Mouse (Mus musculus): ENCODE measurements around the gene Fabp3.

Fabp3 gene

DNA sequence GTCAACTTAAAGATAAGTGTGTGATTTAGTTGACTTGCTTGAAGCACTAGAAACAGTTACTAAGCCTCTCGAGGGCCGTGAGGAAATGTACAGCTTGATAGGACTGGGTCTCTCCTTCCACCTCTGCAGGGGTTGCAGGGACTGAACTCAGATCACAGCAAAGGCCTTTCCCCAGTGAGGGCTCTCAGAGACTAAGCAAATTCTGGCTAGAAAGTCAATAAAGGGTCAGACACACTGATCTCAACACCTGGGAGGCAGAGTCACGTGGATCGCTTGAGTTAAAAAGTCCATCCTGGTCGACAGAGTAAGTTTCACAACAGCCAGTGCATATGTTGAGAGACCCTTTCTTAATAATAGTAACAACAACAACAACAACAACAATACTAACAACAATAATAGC is 27.5 kb downstream of the Fabp3 start:
- DNase-seq: no peak

DNA sequence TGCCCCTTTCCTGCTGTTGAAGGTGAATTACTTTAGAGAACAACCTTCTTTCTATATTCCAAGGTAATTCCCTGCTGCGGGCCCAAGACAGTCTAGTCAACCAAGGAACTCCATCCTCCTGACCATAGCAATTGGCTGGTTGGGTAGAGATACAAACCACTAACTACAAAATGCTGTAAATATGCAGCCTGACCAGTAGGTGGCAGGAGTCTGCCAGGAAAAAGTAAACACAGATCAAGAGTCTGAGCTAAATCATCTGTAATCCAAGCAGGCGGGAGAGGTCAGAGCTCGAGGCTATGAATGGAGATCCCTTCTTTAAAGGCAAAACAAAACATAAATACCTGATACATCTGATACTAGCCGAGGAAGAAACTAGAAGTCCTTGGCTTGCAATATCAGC is 33.3 kb downstream of the Fabp3 start:
- peak; percentile 62 for DNase-seq

DNA sequence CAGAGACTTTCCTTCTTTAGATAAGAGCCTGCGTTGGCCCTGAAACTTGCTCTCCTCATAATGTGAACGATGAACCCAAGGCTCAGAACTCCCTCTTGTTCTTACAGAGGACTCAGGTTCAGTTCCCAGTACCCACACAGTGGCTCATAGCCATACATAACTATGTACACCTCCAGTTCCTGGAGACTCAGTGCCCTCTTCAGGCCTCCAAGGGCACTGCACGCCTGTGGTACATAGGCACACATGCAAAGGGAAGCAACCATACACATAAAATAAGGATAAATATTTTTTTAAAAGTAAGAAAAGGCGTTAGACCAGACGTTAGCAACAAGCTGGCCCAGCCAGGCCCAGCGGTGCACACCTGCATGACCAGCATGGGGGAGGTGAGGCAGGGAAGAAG is 41.3 kb downstream of the Fabp3 start:
- no peak for DNase-seq

DNA sequence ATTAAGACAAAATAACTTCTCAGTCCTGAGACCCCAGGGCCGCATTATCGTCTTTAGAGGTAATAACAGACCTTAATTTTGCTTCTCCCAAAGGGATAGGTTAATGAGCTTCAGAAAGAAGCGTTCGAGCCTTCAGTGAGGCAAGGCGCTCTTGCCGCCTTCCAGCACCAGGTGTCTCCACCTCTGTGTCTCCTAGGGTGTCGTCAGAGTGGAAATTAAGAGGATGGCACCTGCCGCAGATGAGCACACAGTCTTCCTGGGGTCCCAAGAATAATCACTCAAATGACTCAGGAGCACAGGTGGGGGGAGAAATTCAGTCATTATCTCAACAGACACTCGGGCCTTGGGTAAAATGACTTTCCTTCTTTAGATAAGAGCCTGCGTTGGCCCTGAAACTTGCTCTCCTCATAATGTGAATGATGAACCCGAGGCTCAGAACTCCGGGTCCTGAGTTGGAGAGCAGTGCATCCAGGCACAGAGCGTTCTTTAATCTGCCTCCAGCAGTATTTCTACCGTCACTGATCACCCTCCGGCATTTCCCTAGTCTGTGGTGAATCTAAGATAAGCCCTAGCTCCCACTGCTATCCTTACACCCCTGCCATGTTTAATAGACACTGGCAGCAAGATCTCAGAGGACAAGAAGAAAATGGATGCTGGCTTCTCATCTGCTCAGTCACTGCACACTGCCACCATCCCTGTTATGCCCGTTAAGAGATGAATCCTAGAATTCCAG is 42.5 kb downstream of the Fabp3 start:
- DNase-seq: no peak

DNA sequence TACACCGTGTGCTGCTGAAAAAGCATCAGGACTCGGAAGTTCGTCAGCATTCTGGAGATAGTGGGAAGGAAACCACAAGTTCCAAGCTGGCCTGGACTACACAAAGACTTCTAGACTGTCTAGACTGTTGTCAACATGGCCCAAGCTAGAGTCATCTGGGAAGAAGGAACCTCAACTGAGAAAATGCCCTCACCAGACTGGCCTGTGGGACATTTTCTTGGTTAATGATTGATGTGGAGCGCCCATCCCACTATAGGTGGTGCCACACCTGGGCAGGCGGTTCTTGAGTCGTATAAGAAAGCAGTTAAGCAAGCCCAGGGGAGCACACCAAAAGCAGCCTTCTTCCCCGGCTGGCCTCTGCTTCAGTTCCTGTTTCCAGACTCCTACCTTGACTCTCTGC is 44.2 kb downstream of the Fabp3 start:
- DNase-seq: no peak

DNA sequence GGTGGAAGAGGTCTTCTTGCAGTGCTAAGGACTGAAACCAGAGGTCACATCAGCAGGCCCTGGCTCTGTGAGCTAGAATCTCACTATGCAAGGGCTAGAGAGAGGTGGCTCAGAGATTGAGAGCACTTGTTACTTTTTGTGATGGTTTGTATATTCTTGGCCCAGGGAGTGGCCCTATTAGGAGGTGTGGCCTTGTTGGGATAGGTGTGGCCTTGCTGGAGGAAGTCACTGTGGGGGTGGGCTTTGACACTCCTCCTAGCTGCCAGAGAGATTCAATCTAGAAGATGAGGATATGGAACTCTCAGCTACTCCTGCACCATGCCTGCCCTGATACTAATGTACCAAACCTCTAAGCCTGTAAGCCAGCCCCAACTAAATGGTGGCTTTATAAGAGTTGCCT is 49.6 kb downstream of the Fabp3 start:
- peak; percentile 4 for DNase-seq

DNA sequence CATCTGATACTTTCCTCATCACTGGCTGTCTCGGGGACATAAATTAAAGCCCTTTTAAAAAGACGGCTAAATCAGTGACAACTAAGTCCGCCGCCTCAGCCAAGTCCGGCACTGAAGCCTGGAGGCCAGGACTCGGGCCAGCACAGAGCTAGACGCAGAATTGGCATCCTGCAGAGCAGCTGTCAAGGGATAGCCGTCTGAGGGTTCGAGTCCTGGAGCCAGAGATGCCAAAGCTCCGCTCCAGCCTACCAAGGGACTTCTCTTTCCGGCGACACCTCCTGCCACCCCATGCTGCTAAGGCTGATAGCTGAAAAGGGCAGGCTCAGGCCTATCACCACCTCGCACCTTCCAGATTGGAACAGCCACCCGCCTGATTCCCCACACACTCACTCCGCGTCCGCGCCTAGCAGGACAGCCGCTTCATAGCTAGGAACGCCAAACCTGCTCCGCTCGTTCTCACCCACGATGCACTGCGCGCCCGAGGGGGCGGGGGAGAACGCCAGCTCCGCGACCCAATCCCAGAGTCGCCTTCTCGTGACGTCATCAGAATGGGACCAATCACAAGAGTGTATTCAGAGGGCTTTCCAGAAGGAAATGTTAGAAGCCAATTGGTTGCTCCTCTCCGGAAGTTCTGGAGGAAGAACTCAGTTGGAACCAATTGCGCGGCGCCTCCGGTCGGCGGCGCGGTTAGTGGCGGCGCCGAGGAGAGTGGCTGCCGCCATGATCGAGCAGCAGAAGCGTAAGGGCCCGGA is 51.3 kb downstream of the Fabp3 start, which contains the start of the genes Zcchc17 and Snrnp40:
Zcchc17 (minus strand) TSS at position 458 of the 752 bp plus-strand sequence.
Snrnp40 (plus strand) TSS at position 647 of the 752 bp plus-strand sequence.
- DNase-seq: peak; percentile 100

DNA sequence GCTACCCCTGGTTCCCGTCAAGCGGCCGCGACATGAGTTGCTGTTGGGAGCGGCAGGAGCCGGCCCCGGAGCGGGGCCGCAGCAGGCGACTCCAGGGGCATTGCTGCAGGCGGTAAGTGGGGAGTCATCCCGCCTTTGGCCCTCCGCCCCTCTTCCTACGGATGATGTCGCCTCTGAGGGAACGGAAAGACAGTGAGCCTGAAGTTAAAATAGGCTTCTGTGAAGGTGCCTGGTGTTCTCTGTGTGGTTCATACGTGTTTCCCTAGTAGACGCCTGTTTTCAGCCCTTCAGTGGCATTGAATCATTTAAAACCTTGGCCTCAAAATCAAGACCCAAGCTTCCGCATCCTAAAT is 51.8 kb downstream of the Fabp3 start:
- DNase-seq: no peak

Data from lung, postnatal 36 days (tissue).